Mouse (Mus musculus) cerebral cortex, adult 2 months (tissue): ENCODE data around the gene Sipa1l1.

ENCODE experiments used
- WGBS: fragments of 180-500 bp; shearing (Covaris S2); methylation state at CpG from one replicate; pipeline ENCODE4 v1.1.7; 2018; 5-methylcytosine and 5-hydroxymethylcytosine counted together

Gene Sipa1l1

DNA sequence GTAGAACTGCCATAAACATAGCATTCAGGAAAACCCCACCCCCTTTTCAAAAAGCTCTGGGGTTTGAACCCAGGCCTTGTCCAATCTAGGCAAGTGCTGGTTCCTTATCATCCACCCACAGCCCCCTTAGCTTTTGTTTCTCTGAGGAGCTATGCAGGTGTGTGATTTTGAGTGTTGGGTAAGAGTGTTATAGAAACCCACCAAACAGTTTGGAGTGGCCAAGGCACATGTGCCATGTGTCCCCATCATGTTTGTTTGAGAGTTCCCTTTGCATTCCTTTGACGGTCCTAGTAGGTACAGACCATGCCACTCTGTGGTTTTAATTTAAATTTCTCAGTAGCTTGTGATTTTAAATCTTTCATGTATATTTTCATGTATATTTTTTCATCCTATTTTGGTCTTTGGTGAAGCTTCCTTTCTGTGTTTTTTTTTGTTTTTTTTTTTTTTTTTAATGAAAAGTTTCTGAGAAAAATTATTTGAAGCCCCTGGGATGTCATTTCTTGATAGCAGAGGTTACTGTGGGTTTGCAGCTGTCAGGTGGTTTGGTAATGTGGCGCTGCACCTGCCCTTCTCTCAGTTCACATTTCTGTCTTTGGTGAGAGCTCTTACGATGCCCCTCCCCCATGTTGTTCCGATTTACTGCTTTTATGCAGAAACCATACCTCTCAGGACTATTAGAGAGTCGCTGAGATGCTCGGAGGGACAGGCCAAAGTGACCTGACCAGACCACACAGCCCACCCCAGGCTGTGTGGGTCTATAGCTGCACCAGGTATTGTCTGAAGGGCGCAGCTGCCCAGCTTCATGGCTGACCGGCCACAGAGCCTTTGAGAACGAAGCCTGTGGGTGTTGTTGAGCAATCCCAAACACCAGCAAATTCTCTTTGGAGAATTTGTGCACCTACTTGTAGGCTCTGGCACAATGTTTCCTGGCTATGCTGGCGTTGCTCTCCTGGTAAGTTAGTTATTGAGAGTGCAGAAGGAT, 126.1 kb downstream of the Sipa1l1 start:
- WGBS = 77% methylated on average over 10 of the region's 10 CpGs

- 96% methylated on average over 2 of the region's 2 CpGs for WGBS
Observed at GRCm38 (mm10) chr12:82296276-82296675, 127.2 kb downstream of the Sipa1l1 start.

GRCm38 (mm10) chr12:82297196-82297595, 128.1 kb downstream of the Sipa1l1 start:
- 85% methylated on average over 6 of the region's 6 CpGs for WGBS

- WGBS = 79% methylated on average over 9 of the region's 9 CpGs
Observed at GRCm38 (mm10) chr12:82298662-82299460, 129.7 kb downstream of the Sipa1l1 start.

GRCm38 (mm10) chr12:82304140-82304539, 135.0 kb downstream of the Sipa1l1 start:
- 74% methylated on average over 2 of the region's 2 CpGs for WGBS

DNA sequence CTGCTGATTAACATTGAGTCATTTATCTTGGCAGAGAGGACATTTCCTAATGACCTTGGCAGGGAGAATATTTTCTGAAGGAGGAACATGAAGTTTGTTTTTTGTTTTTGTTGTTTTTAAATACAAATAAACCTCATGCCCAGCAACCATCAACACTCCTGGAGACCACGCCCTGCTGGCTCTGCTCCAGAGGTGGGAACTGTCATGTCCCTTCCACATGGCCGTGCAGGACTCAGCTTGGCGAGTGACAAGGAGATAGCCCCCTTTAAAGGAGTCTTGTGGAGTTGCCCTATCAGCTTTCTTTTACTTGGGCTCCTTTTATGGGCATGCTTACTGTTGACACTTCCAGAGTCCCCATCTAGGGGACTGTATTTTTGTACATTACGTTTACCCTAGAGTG, 136.9 kb downstream of the Sipa1l1 start:
- WGBS = 91% methylated on average over 4 of the region's 4 CpGs

DNA sequence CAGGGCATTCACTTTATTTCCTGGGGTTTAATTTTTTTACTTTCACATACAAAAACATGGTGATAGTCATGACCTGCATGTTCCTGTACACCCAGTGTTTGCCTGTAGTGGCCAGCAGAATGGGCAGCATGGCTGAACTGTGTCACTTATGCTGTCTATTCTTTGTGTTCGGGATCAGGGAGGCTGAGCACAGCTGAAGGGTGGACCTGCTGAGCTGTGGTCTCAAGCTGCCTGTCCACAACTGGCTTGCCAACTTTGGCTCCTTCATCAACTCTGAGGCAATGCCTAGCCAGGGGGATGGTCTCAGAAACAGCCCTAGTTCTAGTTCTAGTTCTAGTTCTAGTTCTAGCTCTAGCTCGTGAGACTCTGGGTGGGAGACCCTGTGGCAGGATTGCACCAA, 142.5 kb downstream of the Sipa1l1 start:
- WGBS = 79% methylated on average over 2 of the region's 2 CpGs

DNA sequence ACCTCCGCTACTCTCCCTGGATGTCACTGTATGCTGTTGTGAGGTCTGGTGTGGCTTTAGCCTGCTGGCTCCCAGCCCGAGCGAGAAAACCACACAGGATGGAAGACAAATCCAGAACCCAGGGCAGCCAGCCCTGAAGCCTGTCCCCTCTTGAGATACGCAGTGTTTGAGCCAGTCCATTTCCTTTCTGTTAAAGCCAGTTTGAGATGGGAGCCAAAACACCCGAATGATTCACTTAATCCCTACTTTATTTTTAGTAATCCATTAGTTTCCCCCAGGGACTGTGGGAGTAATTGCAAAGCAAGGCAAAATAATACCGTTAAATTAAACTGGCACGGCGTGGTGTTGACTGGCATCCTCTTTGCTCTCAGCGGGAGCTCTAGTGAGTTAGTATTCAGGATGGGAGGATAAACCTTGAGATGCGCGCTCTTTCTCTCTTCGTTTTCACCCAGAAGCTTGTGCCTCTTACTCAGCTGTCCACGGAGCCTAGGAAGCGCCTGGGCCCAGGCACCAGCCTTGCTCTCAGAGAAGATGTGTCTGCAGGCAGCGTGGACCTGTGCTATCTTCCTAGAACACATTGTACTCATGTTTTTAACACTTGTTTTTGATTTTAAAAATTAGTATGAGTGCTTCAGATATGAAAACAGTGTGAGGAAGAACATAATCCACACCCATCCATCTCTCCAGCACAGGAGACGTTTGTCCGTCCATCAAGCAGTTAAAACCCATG, 143.1 kb downstream of the Sipa1l1 start:
- 44% methylated on average over 17 of the region's 17 CpGs for WGBS

- 89% methylated on average over 3 of the region's 3 CpGs for WGBS
Observed at GRCm38 (mm10) chr12:82313091-82313490, 144.0 kb downstream of the Sipa1l1 start.

GRCm38 (mm10) chr12:82319436-82320131, 150.5 kb downstream of the Sipa1l1 start:
- WGBS = 90% methylated on average over 7 of the region's 7 CpGs

DNA sequence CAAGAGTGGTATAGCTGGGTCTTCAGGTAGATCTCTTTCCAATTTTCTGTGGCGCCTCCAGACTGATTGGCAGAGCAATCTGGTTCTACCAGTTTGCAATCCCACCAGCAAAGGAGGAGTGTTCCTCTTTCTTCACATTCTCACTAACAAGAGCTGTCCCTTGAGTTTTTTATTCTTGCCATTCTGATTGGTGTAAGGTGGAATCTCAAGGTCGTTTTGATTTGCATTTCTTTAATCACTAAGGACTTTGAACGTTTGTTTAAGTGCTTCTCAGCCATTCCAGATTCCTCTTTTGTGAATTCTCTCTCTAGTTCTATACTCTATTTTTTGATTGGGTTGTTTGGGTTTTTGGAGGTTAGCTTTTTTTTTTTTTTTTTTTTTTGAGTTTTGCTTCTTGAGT, 151.1 kb downstream of the Sipa1l1 start:
- 62% methylated on average over 3 of the region's 3 CpGs for WGBS

GRCm38 (mm10) chr12:82321397-82321796, 152.3 kb downstream of the Sipa1l1 start:
- 64% methylated on average over 8 of the region's 8 CpGs for WGBS

DNA sequence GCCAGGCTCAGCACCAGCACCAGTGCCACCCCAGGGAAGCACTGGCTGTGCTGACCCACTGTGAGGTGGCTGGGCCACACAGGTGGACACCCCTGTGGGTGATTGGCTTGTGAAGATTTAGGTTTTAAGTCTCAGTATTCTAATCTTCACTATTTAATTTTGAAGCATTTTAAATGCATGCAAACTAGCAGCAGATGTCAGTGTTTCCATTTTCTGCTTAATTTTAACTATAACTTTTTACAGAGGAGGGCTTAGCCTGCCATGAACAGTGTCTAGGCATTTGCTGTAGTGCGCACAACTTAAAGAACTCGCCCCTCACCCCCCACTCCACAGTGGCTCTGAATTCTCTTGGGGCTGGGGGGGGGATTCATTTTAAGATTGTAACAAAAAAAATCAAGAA, 152.7 kb downstream of the Sipa1l1 start:
- WGBS = 58% methylated on average over 2 of the region's 2 CpGs

DNA sequence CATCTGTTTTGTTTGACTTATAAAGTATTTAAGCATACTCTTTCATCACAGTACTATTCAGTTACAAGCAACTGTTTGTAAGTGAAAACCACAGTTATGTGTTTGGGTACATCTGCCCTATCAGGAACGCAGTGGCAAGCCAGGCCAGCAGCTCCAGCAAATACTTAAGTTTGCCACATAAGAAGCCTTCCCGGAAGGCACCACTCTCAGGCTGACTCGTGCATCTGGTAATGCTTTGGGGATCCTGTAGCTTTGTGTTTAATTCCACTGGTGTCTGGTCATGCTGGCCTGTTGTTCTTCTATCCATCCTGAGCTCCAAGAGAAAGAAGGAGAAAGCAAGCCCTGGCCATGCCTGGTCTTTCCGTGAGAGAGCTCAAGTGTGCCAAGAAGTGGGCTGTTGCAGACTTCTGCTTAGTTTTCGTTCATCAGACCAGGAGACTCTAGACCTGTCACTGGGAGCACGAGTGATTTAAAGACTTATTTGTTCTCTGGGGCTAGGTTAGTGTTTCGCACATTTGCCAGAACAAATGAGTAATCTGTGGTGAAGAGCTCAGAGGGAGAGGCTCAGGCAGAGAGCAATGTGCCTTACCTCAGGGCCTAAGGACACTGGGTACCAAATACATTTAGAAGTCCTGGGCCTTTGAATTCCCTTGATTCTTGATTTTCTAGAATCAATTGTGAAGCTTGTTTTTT, 153.8 kb downstream of the Sipa1l1 start:
- 56% methylated on average over 7 of the region's 7 CpGs for WGBS

DNA sequence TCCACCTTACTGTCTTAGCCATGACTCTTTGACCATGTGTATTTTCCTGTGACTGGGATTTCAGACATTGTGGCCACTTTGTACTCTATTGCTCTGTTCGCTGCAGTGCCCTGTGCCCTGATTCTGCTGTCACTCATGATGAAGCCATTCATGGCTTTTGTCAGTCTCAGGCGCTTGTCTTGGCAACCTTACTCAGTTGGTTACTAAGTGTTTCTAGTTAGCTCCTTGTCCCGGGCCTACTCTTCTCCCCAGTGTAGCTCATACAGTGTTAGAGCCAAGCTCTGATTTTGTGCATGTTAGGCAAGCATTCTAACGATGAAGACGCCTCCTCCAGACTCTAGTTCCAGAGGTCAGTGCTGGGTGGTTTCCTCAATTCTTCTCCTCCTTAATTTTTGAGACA, 155.5 kb downstream of the Sipa1l1 start:
- 78% methylated on average over 5 of the region's 5 CpGs for WGBS

- WGBS = 91% methylated on average over 3 of the region's 3 CpGs
Observed at GRCm38 (mm10) chr12:82325502-82325901, 156.4 kb downstream of the Sipa1l1 start.

DNA sequence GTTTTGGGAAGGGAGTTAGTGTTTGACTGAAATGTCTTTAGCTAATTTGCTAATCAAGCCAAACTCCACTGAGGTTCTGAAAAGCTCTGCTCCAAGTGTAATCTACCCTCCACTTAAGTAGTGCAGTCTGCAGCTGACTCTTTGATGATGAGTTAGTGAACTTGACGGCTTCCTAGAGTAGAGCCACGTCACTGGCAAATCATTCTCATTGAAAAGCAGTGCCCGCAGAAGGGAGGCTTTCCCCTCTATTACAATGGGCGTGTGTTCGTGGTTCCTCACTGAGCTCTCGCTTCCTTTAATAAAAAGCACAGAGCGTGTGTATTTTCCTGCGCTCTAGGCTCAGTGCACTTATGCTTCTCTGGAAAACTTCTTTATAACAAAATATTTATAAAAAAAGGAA, 157.3 kb downstream of the Sipa1l1 start:
- 61% methylated on average over 8 of the region's 8 CpGs for WGBS

- 91% methylated on average over 1 of the region's 1 CpGs for WGBS
Observed at GRCm38 (mm10) chr12:82328112-82328511, 159.0 kb downstream of the Sipa1l1 start.

DNA sequence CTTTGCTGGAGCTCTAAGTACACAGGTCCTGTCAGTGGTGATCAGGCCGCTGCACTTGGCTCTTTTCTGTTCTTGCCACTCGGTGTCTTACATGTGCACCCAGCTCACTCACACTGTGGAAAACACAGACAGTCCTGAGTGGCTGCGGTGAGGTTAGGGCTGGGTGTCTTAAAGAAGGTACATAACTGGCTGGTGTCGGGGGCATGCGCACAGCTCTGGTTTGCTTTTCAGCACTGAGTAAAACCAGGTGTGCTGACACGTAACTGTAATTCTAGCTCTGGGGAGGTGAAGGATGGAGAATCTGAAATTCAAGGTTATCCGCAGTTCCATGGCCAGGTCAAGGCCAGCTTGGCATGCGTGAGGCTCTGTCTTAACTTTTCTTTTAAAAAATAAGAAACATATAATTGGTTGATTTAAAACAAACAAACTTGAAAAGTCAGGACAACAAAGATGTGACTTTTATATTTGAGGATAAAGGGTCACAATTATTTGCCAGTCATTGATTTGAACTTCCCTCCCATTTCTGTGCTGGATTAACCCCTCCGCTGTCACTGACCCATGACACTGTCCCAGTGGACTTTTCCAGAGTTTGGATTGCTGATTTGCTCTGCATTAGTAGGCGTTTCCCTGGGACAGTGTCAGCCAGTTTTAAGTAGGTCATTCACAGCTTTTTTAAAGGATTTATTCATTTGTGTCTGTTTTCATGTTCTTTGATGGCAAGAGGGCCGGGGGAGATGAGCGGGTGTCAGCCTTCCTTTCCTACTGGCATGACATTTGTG, 163.9 kb downstream of the Sipa1l1 start:
- whole genome bisulfite sequencing = 89% methylated on average over 12 of the region's 12 CpGs

GRCm38 (mm10) chr12:82333999-82334398, 164.9 kb downstream of the Sipa1l1 start:
- 66% methylated on average over 5 of the region's 5 CpGs for WGBS
